Mouse (Mus musculus) gastrocnemius, postnatal 10 days (tissue): ENCODE data around the gene Cpsf4. TPM values are rescaled to one million over a fixed set of nuclear protein-coding genes. Genes with fewer than 3 reads are reported as not detected.
"Not testable (repeated sequence)": the region's sequence is repeated elsewhere in the genome, so short reads cannot be mapped to it uniquely, and the experiment has no call there.

ENCODE experiments used
- DNase-seq: peaks from one replicate; pipeline ENCODE4 v3.0.0; 2021; ENCODE audit warnings: mixed read lengths
- long read RNA-seq, 2 experiments: library from polyadenylated mRNA; stranded (forward); transcript quantifications; one replicate each; pipeline ENCODE4 v2.0.0; 2021
- total RNA-seq, 2 experiments: library from RNA; stranded (reverse); gene quantifications; 2 replicates each; pipeline ENCODE4 v1.2.3; 2021

Gene Cpsf4
- total RNA-seq, result 10 to 100 TPM; 11.6 to 13.8 TPM
- long read RNA-seq, experiment 1, transcript Cpsf4-207 (8 exons, 1,387 nt), result major isoform, 9 of 18 reads
- long read RNA-seq, experiment 1, transcript Cpsf4-205 (8 exons, 1,713 nt), result minor isoform, 5 of 18 reads
- long read RNA-seq, experiment 1, partial matches to known transcripts, result 2 of 18 reads
- long read RNA-seq, experiment 1, other reads (novel, unspliced or antisense), result 1 of 18 reads
- long read RNA-seq, experiment 2, partial matches to known transcripts, result 1 of 9 reads
- long read RNA-seq, experiment 2, other reads (novel, unspliced or antisense), result 0 of 9 reads

- peak; percentile 95 for DNase-seq
Observed at GRCm38 (mm10) chr5:145166536-145167305, at the start of gene Cpsf4, which contains the start of gene Ptcd1. Gene Cpsf4, plus strand, starts transcription at chr5:145167213. Gene Ptcd1, minus strand, starts transcription at chr5:145167108.

GRCm38 (mm10) chr5:145118005-145118404 is 49.0 kb upstream of the Cpsf4 start:
- no peak for DNase-seq

GRCm38 (mm10) chr5:145118461-145118860 is 48.6 kb upstream of the Cpsf4 start:
- no peak for DNase-seq

- DNase-seq, result no peak
Observed at GRCm38 (mm10) chr5:145119385-145119784, 47.6 kb upstream of the Cpsf4 start.

GRCm38 (mm10) chr5:145120921-145121320 is 46.1 kb upstream of the Cpsf4 start:
- DNase-seq, result no peak

GRCm38 (mm10) chr5:145123396-145123795 is 43.6 kb upstream of the Cpsf4 start:
- DNase-seq, result no peak

GRCm38 (mm10) chr5:145126580-145126979 is 40.4 kb upstream of the Cpsf4 start:
- DNase-seq, result no peak

- DNase-seq, result peak; percentile 31
Observed at GRCm38 (mm10) chr5:145129124-145129523, 37.9 kb upstream of the Cpsf4 start.

- DNase-seq, result not testable (repeated sequence)
Observed at GRCm38 (mm10) chr5:145129773-145130172, 37.2 kb upstream of the Cpsf4 start.

GRCm38 (mm10) chr5:145130191-145130590 is 36.8 kb upstream of the Cpsf4 start:
- DNase-seq, result no peak

GRCm38 (mm10) chr5:145130995-145131394 is 36.0 kb upstream of the Cpsf4 start:
- no peak for DNase-seq

- not testable (repeated sequence) for DNase-seq
Observed at GRCm38 (mm10) chr5:145133275-145133674, 33.7 kb upstream of the Cpsf4 start.

GRCm38 (mm10) chr5:145138836-145139235 is 28.2 kb upstream of the Cpsf4 start:
- DNase-seq, result no peak

- DNase-seq, result peak; percentile 94
Observed at GRCm38 (mm10) chr5:145139571-145140519, 27.2 kb upstream of the Cpsf4 start, which contains the start of the genes Pdap1 and Bud31. Gene Pdap1, minus strand, starts transcription at chr5:145140238. Gene Bud31, plus strand, starts transcription at chr5:145140362.

GRCm38 (mm10) chr5:145140611-145141010 is 26.4 kb upstream of the Cpsf4 start:
- no peak for DNase-seq

GRCm38 (mm10) chr5:145147748-145148147 is 19.3 kb upstream of the Cpsf4 start:
- no peak for DNase-seq

- no peak for DNase-seq
Observed at GRCm38 (mm10) chr5:145149294-145149693, 17.7 kb upstream of the Cpsf4 start.

- DNase-seq, result no peak
Observed at GRCm38 (mm10) chr5:145152690-145153089, 14.3 kb upstream of the Cpsf4 start.

- no peak for DNase-seq
Observed at GRCm38 (mm10) chr5:145161361-145161760, 5.7 kb upstream of the Cpsf4 start.

GRCm38 (mm10) chr5:145164710-145165109 is 2.3 kb upstream of the Cpsf4 start:
- no peak for DNase-seq

GRCm38 (mm10) chr5:145165184-145165583 is 1.8 kb upstream of the Cpsf4 start:
- no peak for DNase-seq

GRCm38 (mm10) chr5:145167306-145167661 is 271 bp downstream of the Cpsf4 start:
- no peak for DNase-seq
